Mouse (Mus musculus) CH12.LX (cell line): ENCODE results near the gene Arpc5. TPM values are rescaled to one million over a fixed set of nuclear protein-coding genes. Genes with fewer than 3 reads are reported as not detected.
"Not testable (repeated sequence)": the region's sequence is repeated elsewhere in the genome, so short reads cannot be mapped to it uniquely, and the experiment has no call there.

Source experiments
- DNase-seq: peaks from one replicate; pipeline ENCODE4 v3.0.0-alpha.2; 2013; ENCODE audit errors: extremely low read depth
- H3K27ac ChIP-seq: 2 replicates; pipeline ENCODE4 v1.5.1; 2012; ENCODE audit warnings: low read depth, mild to moderate bottlenecking, control low read depth, moderate library complexity; ENCODE audit not compliant: insufficient read depth
- H3K27me3 ChIP-seq: replicated peaks from 2 replicates; pipeline ENCODE3; 2012; ENCODE audit warnings: inconsistent platforms
- H3K36me3 ChIP-seq, 2 experiments: replicated peaks in 1 of 2; 2 replicates each; pipeline versions ENCODE3 to v1.6.1; 2012; ENCODE audit warnings: inconsistent platforms in 1 of 2, low read length in 1 of 2, mild to moderate bottlenecking in 1 of 2, mixed read lengths in 1 of 2, moderate library complexity in 1 of 2; ENCODE audit not compliant: control insufficient read depth in 1 of 2, insufficient read depth in 1 of 2
- H3K4me1 ChIP-seq, 2 experiments: 2 replicates each; pipeline ENCODE4 v1.6.1; 2012; ENCODE audit warnings: inconsistent platforms in 1 of 2, moderate library complexity in 1 of 2; ENCODE audit not compliant: insufficient read depth in 2 of 2, control insufficient read depth in 1 of 2
- H3K4me2 ChIP-seq: 2 replicates; pipeline ENCODE4 v1.6.1; 2012; ENCODE audit warnings: low read depth, mild to moderate bottlenecking, control low read depth; ENCODE audit not compliant: poor library complexity, insufficient read depth, severe bottlenecking
- H3K4me3 ChIP-seq, 3 experiments: fragments of 150-350 bp in 1 of 3; sonication (generic) in 1 of 3; replicated peaks in 1 of 3; 2 replicates each; pipeline versions ENCODE3 to v1.5.1; 2011 to 2012; ENCODE audit warnings: low read depth in 2 of 3, low read length in 2 of 3, mild to moderate bottlenecking in 2 of 3, moderate library complexity in 2 of 3, control low read depth in 1 of 3, improper control_type of control experiment in 1 of 3, inconsistent platforms in 1 of 3, mixed read lengths in 1 of 3; ENCODE audit not compliant: poor library complexity in 1 of 3
- H3K79me2 ChIP-seq: replicated peaks from 2 replicates; pipeline ENCODE4 v1.6.1; 2012; ENCODE audit warnings: mild to moderate bottlenecking, moderate library complexity; ENCODE audit not compliant: control insufficient read depth, poor library complexity, insufficient read depth, severe bottlenecking; ENCODE audit errors: extremely low read depth
- H3K9ac ChIP-seq: 2 replicates; pipeline ENCODE4 v1.6.1; 2012; ENCODE audit warnings: low read depth, mild to moderate bottlenecking, control low read depth, moderate library complexity; ENCODE audit not compliant: insufficient read depth
- H3K9me3 ChIP-seq: replicated peaks from 2 replicates; pipeline ENCODE3; 2012; ENCODE audit warnings: low read length, inconsistent platforms, mixed read lengths
- BHLHE40 ChIP-seq: IDR thresholded peaks from 2 replicates; pipeline ENCODE4 v1.6.1; 2011; ENCODE audit warnings: mild to moderate bottlenecking, low read depth, low read length, improper control_type of control experiment
- CHD2 ChIP-seq: IDR thresholded peaks from 2 replicates; pipeline ENCODE4 v1.6.1; 2011; ENCODE audit warnings: low read length, improper control_type of control experiment
- CTCF ChIP-seq, 2 experiments: IDR thresholded peaks in 1 of 2; conservative IDR thresholded peaks in 1 of 2; 2 replicates each; pipeline ENCODE4 v1.5.1; 2011 to 2012; ENCODE audit warnings: low read depth in 2 of 2, low read length in 2 of 2, improper control_type of control experiment in 1 of 2, inconsistent platforms in 1 of 2, mild to moderate bottlenecking in 1 of 2, moderate library complexity in 1 of 2
- E2F4 ChIP-seq: IDR thresholded peaks from 2 replicates; pipeline ENCODE4 v1.6.1; 2011; ENCODE audit warnings: low read depth, low read length, improper control_type of control experiment; ENCODE audit not compliant: insufficient replicate concordance
- ELF1 ChIP-seq: IDR thresholded peaks from 2 replicates; pipeline ENCODE4 v1.6.1; 2014; ENCODE audit warnings: low read depth, mild to moderate bottlenecking, inconsistent platforms, low read length, improper control_type of control experiment
- GABPA ChIP-seq: IDR thresholded peaks from 2 replicates; pipeline ENCODE4 v1.6.1; 2012; ENCODE audit warnings: low read depth, low read length, improper control_type of control experiment, inconsistent platforms; ENCODE audit not compliant: insufficient replicate concordance
- IRF4 ChIP-seq: IDR thresholded peaks from 2 replicates; pipeline ENCODE4 v1.6.1; 2014; ENCODE audit warnings: low read depth, mild to moderate bottlenecking, inconsistent platforms, low read length, improper control_type of control experiment
- JUN ChIP-seq: IDR thresholded peaks from 2 replicates; pipeline ENCODE4 v1.6.1; 2011; ENCODE audit warnings: low read depth, mild to moderate bottlenecking, low read length, improper control_type of control experiment, moderate library complexity; ENCODE audit not compliant: insufficient read depth
- MAFK ChIP-seq: IDR thresholded peaks from 2 replicates; pipeline ENCODE4 v1.6.1; 2011; ENCODE audit warnings: low read length, improper control_type of control experiment; ENCODE audit not compliant: insufficient replicate concordance
- MAX ChIP-seq: IDR thresholded peaks from 2 replicates; pipeline ENCODE4 v1.6.1; 2011; ENCODE audit warnings: low read length, improper control_type of control experiment
- MXI1 ChIP-seq: IDR thresholded peaks from 2 replicates; pipeline ENCODE4 v1.6.1; 2011; ENCODE audit warnings: mild to moderate bottlenecking, low read depth, low read length, improper control_type of control experiment
- MYC ChIP-seq: IDR thresholded peaks from 2 replicates; pipeline ENCODE4 v1.6.1; 2011; ENCODE audit warnings: low read depth, mild to moderate bottlenecking, improper control_type of control experiment, low read length
- NELFE ChIP-seq: IDR thresholded peaks from 2 replicates; pipeline ENCODE4 v1.6.1; 2011; ENCODE audit warnings: low read depth, low read length, improper control_type of control experiment
- NRF1 ChIP-seq: IDR thresholded peaks from 2 replicates; pipeline ENCODE4 v1.6.1; 2014; ENCODE audit warnings: low read depth, mild to moderate bottlenecking, inconsistent platforms, low read length, improper control_type of control experiment, moderate library complexity
- RAD21 ChIP-seq: IDR thresholded peaks from 2 replicates; pipeline ENCODE4 v1.6.1; 2011; ENCODE audit warnings: low read depth, mild to moderate bottlenecking, low read length, improper control_type of control experiment, moderate library complexity
- RCOR1 ChIP-seq: conservative IDR thresholded peaks from 2 replicates; pipeline ENCODE4 v1.6.1; 2012; ENCODE audit warnings: low read depth, mild to moderate bottlenecking, inconsistent platforms, low read length, improper control_type of control experiment
- SIN3A ChIP-seq: IDR thresholded peaks from 2 replicates; pipeline ENCODE4 v1.6.1; 2012; ENCODE audit warnings: low read length, improper control_type of control experiment, inconsistent platforms
- SMC3 ChIP-seq: IDR thresholded peaks from 2 replicates; pipeline ENCODE4 v1.6.1; 2011; ENCODE audit warnings: low read depth, low read length, improper control_type of control experiment
- TBP ChIP-seq: conservative IDR thresholded peaks from 2 replicates; pipeline ENCODE4 v1.6.1; 2011; ENCODE audit warnings: low read depth, low read length, improper control_type of control experiment
- TCF12 ChIP-seq: IDR thresholded peaks from 2 replicates; pipeline ENCODE4 v1.6.1; 2014; ENCODE audit warnings: low read depth, mild to moderate bottlenecking, inconsistent platforms, low read length, improper control_type of control experiment
- USF2 ChIP-seq: conservative IDR thresholded peaks from 2 replicates; pipeline ENCODE4 v1.6.1; 2011; ENCODE audit warnings: low read depth, low read length, improper control_type of control experiment
- ZC3H11A ChIP-seq: IDR thresholded peaks from 2 replicates; pipeline ENCODE4 v1.6.1; 2012; ENCODE audit warnings: low read depth, mild to moderate bottlenecking, inconsistent platforms, low read length, improper control_type of control experiment
- ZMIZ1 ChIP-seq: IDR thresholded peaks from 2 replicates; pipeline ENCODE4 v1.6.1; 2012; ENCODE audit warnings: low read depth, mild to moderate bottlenecking, inconsistent platforms, low read length, improper control_type of control experiment
- dilution Hi-C: fragments of 300-500 bp; cut with MboI; formaldehyde crosslinking; loops from 2 replicates; pipeline ENCODE4 v1.14.3; 2020; ENCODE audit warnings: low sequenced_read_pairs; ENCODE audit not compliant: extremely low pct_unique_long_range_greater_than_20kb, extremely low pct_ligation_motif_present
- in situ Hi-C: fragments of 300-500 bp; cut with MboI; formaldehyde crosslinking; loops from 3 replicates; pipeline ENCODE4 v1.14.3; 2019; ENCODE audit warnings: low sequenced_read_pairs, low pct_ligation_motif_present, low pct_unique_long_range_greater_than_20kb, mixed read lengths
- polyA plus RNA-seq: library from polyadenylated mRNA; unstranded; fragments of >175 nt; gene quantifications from 2 replicates; pipeline ENCODE4 v1.2.1, GENCODE M21; 2012; ENCODE audit warnings: low read depth; ENCODE audit not compliant: insufficient read length
- total RNA-seq, 2 experiments: library from RNA; depleted of rRNA; stranded (reverse); fragments of 300-350 nt in 1 of 2; fragments of >200 nt in 1 of 2; gene quantifications; 2 replicates each; pipeline ENCODE4 v1.2.3; 2012 to 2014

Gene Arpc5
- total and polyA plus RNA-seq, 3 experiments = 125 to 399 (median 232) TPM

DNA sequence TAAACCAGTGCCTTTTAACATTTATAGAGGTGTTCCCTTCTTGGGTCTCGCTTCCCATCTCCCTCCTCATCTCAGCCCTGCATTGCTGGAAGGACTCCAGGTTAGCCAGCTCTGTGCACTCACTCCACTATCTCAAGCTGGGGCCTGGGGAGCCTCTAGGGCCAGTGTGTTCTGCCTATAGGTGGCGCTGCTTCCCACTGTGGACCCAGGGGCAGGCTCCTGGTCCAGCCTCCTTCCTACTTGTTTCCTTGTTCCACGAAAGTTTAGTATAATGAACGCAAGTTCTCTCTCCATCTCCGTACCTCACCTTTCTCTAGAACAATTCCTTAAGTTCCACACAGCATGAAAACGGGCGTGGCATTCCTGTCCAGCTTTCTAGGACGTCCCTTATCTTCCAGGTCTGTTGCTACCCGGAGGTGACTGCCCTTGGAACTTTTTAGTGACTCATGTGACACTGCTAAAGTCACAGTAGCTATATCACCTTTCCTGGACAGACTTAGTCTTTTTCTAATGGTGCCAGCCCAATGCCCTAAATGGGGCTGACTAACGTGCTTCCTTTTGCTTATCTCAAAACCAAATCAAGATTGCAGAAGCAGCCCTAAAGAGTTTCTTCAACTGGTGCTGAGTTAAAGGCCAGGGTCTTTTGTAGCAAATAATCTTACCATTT is 12.9 kb downstream of the Arpc5 start:
- Histone ChIP-seq H3K4me3 (peak overlapping the region in 1 of 3 experiments; percentile 19), H3K9ac (peak overlapping the region; percentile 36; the same call in 1 of the 2 replicates), H3K79me2 (no peaks in the 10 kb centered on the region), H3K36me3 (peaks cover 20% of the 10 kb centered on the region in 2 experiments), H3K9me3 (no peaks in the 10 kb centered on the region), H3K4me1 (no peaks in the 10 kb centered on the region), H3K27ac (no peak overlapping the region), H3K4me2 (peak overlapping the region; percentile 47), H3K27me3 (no peaks in the 10 kb centered on the region)
- DNase-seq = peak; percentile 69
- dilution Hi-C loops (no loop called here), in situ Hi-C loops (loop anchor here (25.0 kb wide), 1 partner anchor 608 kb away; no protein-coding TSS in a partner anchor)
- TF ChIP-seq TCF12 = 0 out of 2 replicates have a peak, but pooled peaks have one; percentile 36
- TF ChIP-seq E2F4 = no peak
- no peak for TF ChIP-seq MAX
- peak; percentile 60 to 91 for TF ChIP-seq CTCF (conservative IDR thresholded peaks at IDR 0.05 in 1 of 2, IDR thresholded peaks at IDR 0.05 in 1 of 2; ENCODE audit: low read depth in 2 of 2, low read length in 2 of 2)
- TF ChIP-seq SIN3A = 0 out of 2 replicates have a peak, but pooled peaks have one; percentile 36
- TF ChIP-seq CHD2 = no peak
- TF ChIP-seq RAD21 = peak; percentile 84
- peak; percentile 45; the same call in 1 of the 2 replicates for TF ChIP-seq IRF4
- TF ChIP-seq RCOR1 = no peak
- TF ChIP-seq SMC3 = peak; percentile 81
- TF ChIP-seq JUN = no peak
- peak; percentile 54 for TF ChIP-seq ELF1
- no peak for TF ChIP-seq ZMIZ1
- no peak for TF ChIP-seq USF2
- TF ChIP-seq BHLHE40 = 0 out of 2 replicates have a peak, but pooled peaks have one; percentile 10
- peak; percentile 18; the same call in 1 of the 2 replicates for TF ChIP-seq ZC3H11A
- no peak for TF ChIP-seq NRF1
- TF ChIP-seq MAFK = no peak
- no peak for TF ChIP-seq NELFE

DNA sequence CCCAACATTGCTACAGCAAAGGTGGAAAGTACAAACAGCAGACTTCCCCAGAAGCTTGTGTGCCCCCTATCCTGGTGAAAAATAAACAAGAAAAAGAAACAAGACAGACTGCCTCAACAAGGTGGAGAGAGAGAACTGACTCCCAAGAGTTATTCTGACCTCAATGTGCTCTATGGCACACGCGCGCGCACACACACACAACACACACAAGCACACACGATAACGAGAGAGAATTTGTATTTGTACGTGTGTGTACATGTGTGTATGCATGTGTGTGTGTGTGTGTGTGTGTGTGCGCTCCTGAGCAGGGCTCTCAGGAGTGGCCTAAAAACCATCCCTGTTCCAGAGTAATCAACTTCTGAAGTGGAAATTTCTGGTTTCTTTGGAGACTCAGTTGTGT is 18.3 kb downstream of the Arpc5 start:
- no peak overlapping the region for H3K9ac ChIP-seq
- no peak overlapping the region for H3K27ac ChIP-seq
- in situ Hi-C loops = loop anchor here (25.0 kb wide), 1 partner anchor 603 kb away; no protein-coding TSS in a partner anchor
- H3K27me3 ChIP-seq = no peaks in the 10 kb centered on the region
- H3K79me2 ChIP-seq = no peaks in the 10 kb centered on the region
- dilution Hi-C loops = no loop called here
- H3K9me3 ChIP-seq = no peaks in the 10 kb centered on the region
- no peaks in the 10 kb centered on the region for H3K4me1 ChIP-seq
- DNase-seq = no peak
- no peak overlapping the region for H3K4me3 ChIP-seq
- TF ChIP-seq RAD21 = no peak
- no peak for TF ChIP-seq GABPA
- TF ChIP-seq MYC = no peak
- TF ChIP-seq CTCF (conservative IDR thresholded peaks at IDR 0.05 in 1 of 2, IDR thresholded peaks at IDR 0.05 in 1 of 2; ENCODE audit: low read depth in 2 of 2, low read length in 2 of 2) = no peak
- TF ChIP-seq E2F4 = no peak
- no peak for TF ChIP-seq MXI1
- no peak for TF ChIP-seq TBP
- H3K36me3 ChIP-seq = no peaks in the 10 kb centered on the region
- H3K4me2 ChIP-seq = no peak overlapping the region

DNA sequence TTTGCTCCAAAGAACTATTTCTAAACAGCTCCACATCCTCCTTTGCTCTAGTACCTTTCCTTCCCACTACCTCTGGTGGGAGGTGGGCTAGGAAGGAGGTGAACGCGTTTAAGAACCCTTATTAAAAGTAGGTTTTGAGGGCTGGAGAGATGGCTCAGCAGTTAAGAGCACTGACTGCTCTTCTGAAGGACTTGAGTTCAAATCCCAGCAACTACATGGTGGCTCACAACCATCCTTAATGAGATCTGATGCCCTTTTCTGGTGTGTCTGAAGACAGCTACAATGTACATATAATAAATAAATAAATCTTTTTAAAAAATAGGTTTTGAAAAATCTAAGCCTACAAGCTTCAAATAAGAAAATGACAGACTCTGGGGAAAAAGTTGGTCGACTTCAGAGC is 19.1 kb downstream of the Arpc5 start:
- H3K27ac ChIP-seq, H3K9me3 ChIP-seq, H3K9ac ChIP-seq, H3K79me2 ChIP-seq, H3K36me3 ChIP-seq, dilution Hi-C loops, H3K4me2 ChIP-seq, DNase-seq, H3K27me3 ChIP-seq, H3K4me3 ChIP-seq, H3K4me1 ChIP-seq: not testable (repeated sequence)
- in situ Hi-C loops = loop anchor here (25.0 kb wide), 1 partner anchor 602 kb away; no protein-coding TSS in a partner anchor
